Mouse (Mus musculus): ENCODE measurements around the gene Myl4. TPM values are rescaled to one million over a fixed set of nuclear protein-coding genes. Genes with fewer than 3 reads are reported as not detected.
"Not testable (repeated sequence)": the region's sequence is repeated elsewhere in the genome, so short reads cannot be mapped to it uniquely, and the experiment has no call there.

The Myl4 gene
- polyA plus RNA-seq (2012; ENCODE audit: insufficient read depth, insufficient read length, missing spikeins) = 8.8 and 18.9 TPM in 2 replicates

DNA sequence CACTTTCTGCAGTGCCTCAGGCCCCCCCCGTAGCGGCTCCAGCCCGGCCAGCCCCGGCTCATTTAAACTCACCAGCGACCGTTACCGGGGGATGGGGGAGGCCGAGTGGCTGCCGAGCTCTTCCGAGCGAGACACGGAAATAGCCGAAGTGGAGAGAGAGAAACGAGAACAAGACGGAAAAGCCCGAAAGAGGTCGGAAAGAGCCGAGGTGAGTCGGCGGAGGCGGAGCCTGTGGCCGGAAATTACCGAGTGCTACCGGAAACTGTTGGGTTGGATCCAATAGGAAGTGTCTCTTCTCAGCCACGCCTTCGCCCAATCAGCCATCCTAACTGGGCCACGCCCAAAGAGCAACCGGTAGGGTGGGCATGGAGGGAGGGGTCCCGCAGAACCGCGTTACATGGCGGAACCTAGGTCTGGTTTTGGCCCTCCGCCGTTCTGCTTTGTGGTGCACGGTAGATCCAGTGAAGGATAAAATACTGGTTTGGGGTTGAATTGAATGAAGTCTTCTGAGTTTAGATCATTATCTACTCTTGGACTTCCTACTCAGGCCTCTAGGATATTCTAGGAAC lies at the start of gene Myl4, which contains the start of gene Cdc27:
Myl4 (plus strand) TSS at position 258 of the 569 bp plus-strand sequence.
Cdc27 (minus strand) TSS at position 215 of the 569 bp plus-strand sequence.
- Histone ChIP-seq H3K27ac (replicated peaks; ENCODE audit: low read depth, low read length) (peak within 1 kb of the TSS; percentile 98), H3K4me1 (ENCODE audit: control insufficient read depth, insufficient read depth, insufficient read length, low read length) (peaks cover 5% of the 10 kb centered on the region; the same call in 1 of the 2 replicates), H3K4me3 (ENCODE audit: insufficient read depth, low read depth, low read length) (peak within 1 kb of the TSS; percentile 97)

- H3K4me1 ChIP-seq (ENCODE audit: control insufficient read depth, insufficient read depth, insufficient read length, low read length) = no peaks in the 10 kb centered on the region
- H3K4me3 ChIP-seq (ENCODE audit: insufficient read depth, low read depth, low read length) = no peak overlapping the region
- no peak overlapping the region for H3K27ac ChIP-seq (replicated peaks; ENCODE audit: low read depth, low read length)
Observed at GRCm38 (mm10) chr11:104508455-104508854, 42.0 kb upstream of the Myl4 start.

GRCm38 (mm10) chr11:104510606-104511005 lies 39.9 kb upstream of the Myl4 start:
- Histone ChIP-seq H3K4me3 (ENCODE audit: insufficient read depth, low read depth, low read length) (no peak overlapping the region), H3K4me1 (ENCODE audit: control insufficient read depth, insufficient read depth, insufficient read length, low read length) (no peaks in the 10 kb centered on the region), H3K27ac (replicated peaks; ENCODE audit: low read depth, low read length) (no peak overlapping the region)

DNA sequence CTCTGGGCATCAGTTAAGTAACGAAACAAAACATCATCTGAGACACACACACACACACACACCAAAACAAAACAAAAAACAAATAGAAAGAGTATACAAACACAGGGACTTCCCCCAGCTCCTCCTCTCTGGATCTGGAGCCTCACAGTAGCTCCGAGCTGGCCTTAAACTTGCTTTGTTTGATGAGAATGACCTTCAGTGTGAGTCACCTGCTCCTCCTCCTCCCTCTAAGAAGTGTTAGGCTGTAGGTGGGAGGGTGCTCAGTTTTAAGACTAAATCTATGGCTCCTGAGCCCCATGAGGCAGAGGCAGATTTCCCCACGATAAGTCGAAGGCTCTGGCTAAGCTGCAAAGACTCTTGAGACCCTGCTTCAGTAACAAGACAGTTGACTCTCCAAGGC lies 38.0 kb upstream of the Myl4 start:
- Histone ChIP-seq H3K27ac (replicated peaks; ENCODE audit: low read depth, low read length) (no peak overlapping the region), H3K4me1 (ENCODE audit: control insufficient read depth, insufficient read depth, insufficient read length, low read length) (no peaks in the 10 kb centered on the region), H3K4me3 (ENCODE audit: insufficient read depth, low read depth, low read length) (no peak overlapping the region)

DNA sequence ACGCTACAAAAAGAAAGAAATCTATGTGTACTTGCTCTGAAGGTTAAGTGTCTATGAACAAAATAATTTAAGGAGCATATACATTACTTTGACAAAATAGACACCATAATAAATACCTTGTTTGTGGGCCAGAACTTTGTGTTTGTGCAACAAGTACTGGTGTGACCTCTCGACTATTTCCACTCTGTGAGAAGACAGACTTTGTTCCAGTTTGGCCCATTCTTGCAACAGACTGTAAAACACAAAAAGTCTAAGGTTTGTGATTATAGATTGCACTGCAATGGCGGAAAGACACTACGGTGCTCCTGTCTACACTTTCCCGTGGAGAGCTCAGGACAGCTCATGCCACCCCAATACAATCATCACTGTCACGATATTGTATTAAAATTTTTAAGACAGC lies 24.5 kb upstream of the Myl4 start:
- Histone ChIP-seq H3K4me1 (ENCODE audit: control insufficient read depth, insufficient read depth, insufficient read length, low read length) (no peaks in the 10 kb centered on the region), H3K27ac (replicated peaks; ENCODE audit: low read depth, low read length) (peak overlapping the region; percentile 63; the same call in 1 of the 2 replicates), H3K4me3 (ENCODE audit: insufficient read depth, low read depth, low read length) (no peak overlapping the region)

DNA sequence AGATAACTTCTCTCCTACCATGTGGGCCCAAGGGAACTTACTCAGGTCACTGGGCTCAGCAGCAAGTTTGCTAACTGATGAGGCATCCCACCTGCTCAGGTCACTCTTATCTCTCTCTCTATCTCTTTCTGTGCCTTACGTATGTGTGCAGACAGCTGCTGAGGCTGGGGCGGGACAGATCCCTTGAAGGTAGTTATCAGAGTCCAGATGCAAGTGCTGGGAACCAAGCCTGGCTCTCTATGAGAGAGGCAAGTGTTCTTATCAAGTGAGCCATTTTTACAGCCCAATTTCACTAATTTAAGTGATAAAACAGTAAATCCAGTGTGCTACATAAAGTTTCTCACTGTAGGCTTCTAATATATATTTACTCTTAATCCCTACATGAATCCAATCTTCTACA lies 13.6 kb upstream of the Myl4 start:
- H3K4me1 ChIP-seq (ENCODE audit: control insufficient read depth, insufficient read depth, insufficient read length, low read length) = peaks cover 2% of the 10 kb centered on the region
- no peak overlapping the region for H3K27ac ChIP-seq (replicated peaks; ENCODE audit: low read depth, low read length)
- H3K4me3 ChIP-seq (ENCODE audit: insufficient read depth, low read depth, low read length) = no peak overlapping the region

- Histone ChIP-seq H3K27ac (replicated peaks; ENCODE audit: low read depth, low read length) (no peak overlapping the region), H3K4me3 (ENCODE audit: insufficient read depth, low read depth, low read length) (no peak overlapping the region), H3K4me1 (ENCODE audit: control insufficient read depth, insufficient read depth, insufficient read length, low read length) (peaks cover 2% of the 10 kb centered on the region)
Observed at GRCm38 (mm10) chr11:104537945-104538555, 12.4 kb upstream of the Myl4 start.

DNA sequence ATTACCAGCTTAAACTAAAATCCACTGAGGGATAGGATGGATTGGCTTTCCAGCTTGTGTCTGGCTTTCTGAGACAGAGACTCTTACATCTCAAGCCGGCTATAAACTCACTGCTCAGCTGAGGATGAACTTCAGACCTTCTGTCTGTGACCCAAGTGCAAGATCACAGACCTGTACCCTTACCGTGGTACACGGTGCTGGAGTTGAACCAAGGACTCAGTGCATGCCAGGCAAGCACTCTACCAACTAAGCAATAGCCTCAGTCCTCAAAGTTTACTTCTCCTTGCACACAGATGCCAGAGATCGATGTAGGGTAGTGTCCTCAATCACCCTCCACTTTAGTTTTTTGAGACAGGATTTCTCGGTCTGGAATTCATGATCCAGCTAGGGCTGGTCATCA lies 10.7 kb upstream of the Myl4 start:
- no peak overlapping the region for H3K4me3 ChIP-seq (ENCODE audit: insufficient read depth, low read depth, low read length)
- H3K4me1 ChIP-seq (ENCODE audit: control insufficient read depth, insufficient read depth, insufficient read length, low read length) = peaks cover 4% of the 10 kb centered on the region
- no peak overlapping the region for H3K27ac ChIP-seq (replicated peaks; ENCODE audit: low read depth, low read length)

DNA sequence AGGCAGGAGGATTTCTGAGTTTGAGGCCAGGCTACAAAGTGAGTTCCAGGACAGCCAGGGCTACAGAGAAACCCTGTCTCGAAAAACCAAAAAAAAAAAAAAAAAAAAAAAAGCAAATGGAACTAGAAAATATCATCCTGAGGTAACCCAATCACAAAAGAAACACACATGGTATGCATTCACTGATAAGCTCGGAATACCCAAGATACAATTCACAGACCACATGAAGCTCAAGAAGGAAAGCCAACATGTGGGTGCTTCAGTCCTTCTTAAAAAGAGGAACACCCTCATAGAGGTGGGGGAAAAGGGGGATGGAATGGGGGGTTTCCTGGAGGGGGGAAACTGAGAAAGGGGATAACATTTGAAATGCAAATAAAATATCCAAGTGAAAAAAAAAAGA lies 7.1 kb upstream of the Myl4 start:
- H3K4me1 ChIP-seq (ENCODE audit: control insufficient read depth, insufficient read depth, insufficient read length, low read length) = peaks cover 11% of the 10 kb centered on the region
- not testable (repeated sequence) for H3K27ac ChIP-seq (replicated peaks; ENCODE audit: low read depth, low read length); H3K4me3 ChIP-seq (ENCODE audit: insufficient read depth, low read depth, low read length)

DNA sequence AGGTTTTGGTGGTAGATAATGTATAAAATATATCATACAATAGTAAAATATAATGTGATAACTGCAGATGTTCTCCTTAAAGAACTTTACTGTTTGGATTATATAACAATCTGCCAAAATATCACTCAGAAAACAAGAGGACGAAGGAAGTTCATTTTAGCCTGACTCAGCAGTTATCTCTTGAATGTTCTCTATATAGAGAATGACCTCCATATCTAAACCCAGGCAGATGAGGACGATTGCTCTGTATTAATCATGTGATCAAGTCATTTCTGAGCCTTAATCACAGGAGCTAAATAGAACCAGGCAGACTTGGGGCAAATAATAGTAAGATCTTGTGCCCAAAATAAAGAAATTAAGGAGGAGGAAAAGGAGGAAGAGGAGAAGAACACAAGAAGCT lies 6.0 kb upstream of the Myl4 start:
- peaks cover 11% of the 10 kb centered on the region for H3K4me1 ChIP-seq (ENCODE audit: control insufficient read depth, insufficient read depth, insufficient read length, low read length)
- 0 out of 2 replicates have a peak overlapping the region, but pooled peaks have one; percentile 10 for H3K27ac ChIP-seq (replicated peaks; ENCODE audit: low read depth, low read length)
- no peak overlapping the region for H3K4me3 ChIP-seq (ENCODE audit: insufficient read depth, low read depth, low read length)

DNA sequence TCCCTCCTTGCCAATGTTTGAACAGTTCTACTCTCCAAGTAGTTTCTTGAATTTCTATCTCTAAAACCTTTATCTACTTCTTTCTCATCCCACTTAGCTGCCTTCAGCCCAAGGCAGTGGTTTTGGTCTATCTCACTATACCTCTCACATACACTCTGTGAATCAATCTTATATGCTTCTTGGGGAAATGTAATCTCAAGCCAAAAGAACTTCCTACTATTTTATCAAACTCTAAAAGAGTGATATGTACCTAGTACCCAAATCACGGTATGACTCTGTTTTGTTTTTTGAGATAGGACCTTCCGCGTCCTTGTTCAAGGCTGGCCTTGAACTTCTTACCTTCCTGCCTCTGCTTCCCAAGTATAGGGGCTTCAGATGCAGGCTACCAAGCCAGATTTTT lies 3.0 kb upstream of the Myl4 start:
- H3K27ac ChIP-seq (replicated peaks; ENCODE audit: low read depth, low read length) = 0 out of 2 replicates have a peak overlapping the region, but pooled peaks have one; percentile 23
- H3K4me3 ChIP-seq (ENCODE audit: insufficient read depth, low read depth, low read length) = no peak overlapping the region
- H3K4me1 ChIP-seq (ENCODE audit: control insufficient read depth, insufficient read depth, insufficient read length, low read length) = peaks cover 10% of the 10 kb centered on the region

GRCm38 (mm10) chr11:104549438-104550405 lies 741 bp upstream of the Myl4 start:
- Histone ChIP-seq H3K4me3 (ENCODE audit: insufficient read depth, low read depth, low read length) (peak overlapping the region; percentile 97), H3K4me1 (ENCODE audit: control insufficient read depth, insufficient read depth, insufficient read length, low read length) (peaks cover 9% of the 10 kb centered on the region), H3K27ac (replicated peaks; ENCODE audit: low read depth, low read length) (peak overlapping the region; percentile 98)

- Histone ChIP-seq H3K27ac (replicated peaks; ENCODE audit: low read depth, low read length) (no peak overlapping the region), H3K4me1 (ENCODE audit: control insufficient read depth, insufficient read depth, insufficient read length, low read length) (no peaks in the 10 kb centered on the region), H3K4me3 (ENCODE audit: insufficient read depth, low read depth, low read length) (no peak overlapping the region)
Observed at GRCm38 (mm10) chr11:104558065-104558464, 7.6 kb downstream of the Myl4 start.

DNA sequence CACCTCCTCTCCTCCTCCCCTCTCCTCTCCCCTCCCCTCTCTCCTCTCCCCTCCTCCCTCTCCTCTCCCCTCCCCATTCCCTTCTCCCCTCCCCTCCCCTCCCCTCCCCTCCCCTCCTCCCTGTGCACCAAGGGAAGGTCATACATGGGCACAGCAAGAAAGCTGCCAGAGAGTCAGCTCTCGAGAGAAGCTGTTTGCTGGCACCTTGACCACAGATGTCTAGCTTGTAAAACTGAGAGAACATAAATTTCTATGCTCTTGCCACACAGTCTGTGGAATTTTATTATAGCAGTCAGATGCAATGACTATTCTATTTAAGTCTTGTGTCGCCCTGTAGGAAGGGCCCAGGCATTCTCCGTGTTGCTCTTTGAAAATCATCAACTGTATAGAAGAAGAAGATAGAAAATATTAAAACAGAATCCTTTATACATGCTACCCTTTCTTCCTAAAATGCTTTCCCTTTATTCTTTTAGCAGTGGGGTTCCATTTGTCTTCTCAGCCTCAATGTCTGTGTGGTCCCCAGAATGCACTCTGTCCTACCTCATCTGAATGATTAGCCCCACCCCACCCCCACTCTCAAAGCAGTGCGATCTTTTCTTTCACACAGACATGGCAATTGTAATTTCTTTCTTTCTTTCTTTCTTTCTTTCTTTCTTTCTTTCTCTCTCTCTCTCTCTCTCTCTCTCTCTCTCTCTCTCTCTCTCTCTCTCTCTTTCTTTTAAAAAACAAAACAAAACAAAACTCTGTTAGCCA lies 8.4 kb downstream of the Myl4 start:
- no peak overlapping the region for H3K4me3 ChIP-seq (ENCODE audit: insufficient read depth, low read depth, low read length)
- no peak overlapping the region for H3K27ac ChIP-seq (replicated peaks; ENCODE audit: low read depth, low read length)
- H3K4me1 ChIP-seq (ENCODE audit: control insufficient read depth, insufficient read depth, insufficient read length, low read length) = no peaks in the 10 kb centered on the region
